Mouse (Mus musculus) cerebellum, adult 2 months (tissue): ENCODE data around the gene Fam227a.

ENCODE experiments used
- CTCF ChIP-seq: fragments of 200-500 bp; IDR thresholded peaks from 2 replicates; pipeline ENCODE4 v1.5.1; 2011; ENCODE audit warnings: low read depth, mild to moderate bottlenecking, control low read depth, low read length, moderate library complexity, borderline replicate concordance; ENCODE audit not compliant: insufficient read depth
- POLR2A ChIP-seq: fragments of 200-500 bp; IDR thresholded peaks from 2 replicates; pipeline ENCODE4 v1.6.1; 2011; ENCODE audit warnings: low read length, control low read depth, borderline replicate concordance; ENCODE audit not compliant: insufficient read depth

DNA sequence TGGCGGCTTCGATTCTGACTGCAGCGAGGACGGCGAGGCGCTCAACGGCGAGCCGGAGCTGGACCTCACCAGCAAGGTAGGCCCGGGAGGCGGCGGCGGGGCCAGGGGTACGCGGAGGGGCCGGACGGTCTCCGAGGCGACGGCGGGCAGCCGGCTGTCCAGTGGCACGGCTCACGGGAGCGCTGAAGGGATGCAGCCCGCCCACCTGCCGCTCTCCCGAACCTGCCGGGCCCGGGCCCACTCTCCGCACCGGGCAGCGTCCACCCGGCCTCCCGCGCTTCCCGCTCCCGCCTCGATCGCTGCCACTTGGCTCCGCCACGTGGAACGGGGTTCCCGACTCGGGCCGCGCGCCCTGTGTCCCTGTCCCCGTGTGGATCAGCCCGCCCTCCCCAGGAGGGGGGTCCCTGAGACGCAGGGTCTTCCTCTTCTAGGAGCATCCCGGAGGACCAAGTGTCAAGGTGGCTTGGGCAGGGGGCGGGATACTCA is 32.3 kb upstream of the Fam227a start:
- TF ChIP-seq CTCF (no peak), POLR2A (no peak)
